Mouse (Mus musculus) kidney, adult 9 months (tissue): Measurements from ENCODE around the gene Methig1.
"Not testable (repeated sequence)": the region's sequence is repeated elsewhere in the genome, so short reads cannot be mapped to it uniquely, and the experiment has no call there.

Experiments
- DNase-seq: peaks from one replicate; pipeline ENCODE4 v3.0.0; 2022

Gene Methig1

DNA sequence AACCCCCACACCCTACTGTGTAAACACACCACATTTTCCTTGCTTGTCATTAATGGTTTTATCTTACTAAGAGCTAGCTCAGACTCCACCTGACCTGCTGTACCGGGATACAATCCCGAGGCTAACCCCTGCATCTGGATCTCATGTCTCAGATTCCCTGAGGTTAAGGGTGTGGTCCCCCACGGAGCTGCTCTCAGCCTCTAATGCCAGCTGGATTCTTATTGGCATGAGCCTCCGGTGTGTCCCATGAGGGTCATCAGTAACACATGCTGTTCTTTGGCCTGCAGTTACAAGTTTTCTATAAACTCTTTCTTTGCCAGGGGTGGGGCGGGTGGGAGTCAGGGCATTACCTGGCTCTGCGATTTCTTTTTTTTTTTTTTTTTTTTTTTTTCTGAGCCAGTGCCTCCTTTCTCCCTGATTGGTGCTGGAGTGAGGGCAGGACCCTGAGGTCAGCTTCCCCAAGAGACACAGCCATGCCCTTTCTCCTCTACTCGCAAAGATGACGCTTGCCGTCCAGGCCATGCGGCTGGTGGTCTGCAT, at the start of gene Methig1, which contains the start of gene Mettl7a2:
Gene Methig1, plus strand, starts transcription at position 439 of the 540 bp plus-strand sequence.
Gene Mettl7a2, plus strand, starts transcription at position 490 of the 540 bp plus-strand sequence.
- no peak for DNase-seq

DNA sequence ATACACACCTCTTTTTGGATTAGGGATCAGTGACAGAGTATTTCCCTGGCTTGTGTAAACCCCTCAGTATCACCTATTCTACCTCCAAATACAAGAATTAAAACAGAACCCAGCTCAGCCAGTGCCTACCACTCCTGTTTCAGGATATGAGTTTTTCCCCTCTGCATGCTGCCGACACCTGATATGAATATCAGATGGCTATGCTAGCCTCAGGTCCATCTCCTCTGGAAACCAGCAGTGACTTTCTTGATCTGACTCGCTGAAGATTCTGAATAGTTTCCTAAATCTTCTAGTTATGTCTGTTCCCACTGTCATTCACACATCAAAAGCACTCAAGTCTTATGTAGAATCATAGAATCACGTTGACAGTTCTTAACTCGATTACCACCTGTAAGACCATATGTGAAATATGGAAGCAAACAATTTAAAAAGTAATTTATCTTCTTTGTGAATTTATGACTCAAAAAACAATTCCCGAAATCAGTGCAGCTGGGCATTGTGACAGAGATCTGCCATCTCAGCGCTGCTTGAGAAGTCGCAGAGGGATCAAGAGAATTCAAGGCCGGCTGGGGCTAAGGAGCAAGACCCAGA, 49.4 kb upstream of the Methig1 start:
- no peak for DNase-seq

DNA sequence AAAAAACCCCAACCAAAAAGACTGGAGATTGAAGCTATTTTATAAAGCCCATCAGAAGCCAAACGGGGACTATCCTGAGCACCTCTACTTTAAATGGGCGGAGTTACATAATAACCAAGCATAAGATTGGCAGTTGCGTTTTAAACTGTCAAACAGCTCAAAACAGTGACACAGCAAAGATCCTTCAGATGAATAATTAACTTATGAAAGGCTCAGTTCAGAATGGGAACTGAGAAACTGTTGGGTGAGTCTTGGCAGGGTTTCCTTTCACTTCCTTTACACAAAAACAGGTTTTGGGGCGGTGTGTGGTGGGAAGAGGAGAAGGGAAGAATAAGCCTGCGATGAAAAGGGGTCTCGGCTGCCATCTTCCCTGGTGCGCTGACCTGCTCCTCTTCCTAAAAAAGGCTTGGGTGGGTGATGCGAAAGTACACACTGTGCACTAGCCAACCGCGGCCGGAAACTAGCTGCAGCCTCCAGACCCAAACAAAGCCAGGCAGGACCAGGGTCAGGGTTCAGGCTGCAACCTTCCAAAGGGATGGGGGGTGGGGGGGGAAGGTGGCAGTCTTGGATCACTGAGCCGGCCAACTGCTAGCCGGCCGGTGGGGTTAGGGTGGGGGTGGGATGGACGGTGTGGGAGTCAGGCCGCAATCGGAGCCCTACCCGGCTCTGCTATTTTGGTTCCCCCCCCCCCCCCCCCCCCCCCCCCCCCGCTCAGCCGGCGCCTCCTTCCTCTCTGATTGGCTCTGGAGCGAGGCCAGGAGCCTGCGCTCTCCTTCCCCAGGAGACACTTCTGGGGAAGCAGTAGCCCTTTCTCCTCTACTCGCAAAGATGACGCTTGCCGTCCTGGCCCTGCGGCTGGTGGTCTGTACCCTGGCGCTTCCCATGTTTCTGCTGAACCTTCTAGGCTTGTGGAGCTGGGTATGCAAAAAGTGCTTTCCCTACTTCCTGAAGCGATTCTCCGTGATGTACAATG, 48.6 kb upstream of the Methig1 start, which contains the start of gene Mettl7a1:
Gene Mettl7a1, plus strand, starts transcription at position 122 of the 973 bp plus-strand sequence.
- peak; percentile 88 for DNase-seq

DNA sequence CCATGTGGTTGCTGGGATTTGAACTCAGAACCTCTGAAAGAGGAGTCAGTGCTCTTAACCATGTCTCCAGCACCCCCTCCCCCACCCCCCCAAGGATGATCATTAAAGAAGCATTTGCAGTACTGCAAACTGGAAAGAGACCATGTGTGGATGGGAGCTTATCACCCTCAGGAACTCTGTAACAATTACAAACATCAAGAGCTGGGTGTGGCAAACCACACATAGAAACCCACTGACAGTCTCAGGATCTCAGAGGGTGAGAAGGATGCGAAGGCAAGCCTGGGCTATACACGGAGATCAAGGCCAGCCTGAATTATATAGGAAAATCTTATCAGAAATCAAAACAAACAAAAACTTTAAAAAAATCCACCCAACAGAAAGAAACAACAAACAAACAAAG, 46.7 kb upstream of the Methig1 start:
- no peak for DNase-seq

DNA sequence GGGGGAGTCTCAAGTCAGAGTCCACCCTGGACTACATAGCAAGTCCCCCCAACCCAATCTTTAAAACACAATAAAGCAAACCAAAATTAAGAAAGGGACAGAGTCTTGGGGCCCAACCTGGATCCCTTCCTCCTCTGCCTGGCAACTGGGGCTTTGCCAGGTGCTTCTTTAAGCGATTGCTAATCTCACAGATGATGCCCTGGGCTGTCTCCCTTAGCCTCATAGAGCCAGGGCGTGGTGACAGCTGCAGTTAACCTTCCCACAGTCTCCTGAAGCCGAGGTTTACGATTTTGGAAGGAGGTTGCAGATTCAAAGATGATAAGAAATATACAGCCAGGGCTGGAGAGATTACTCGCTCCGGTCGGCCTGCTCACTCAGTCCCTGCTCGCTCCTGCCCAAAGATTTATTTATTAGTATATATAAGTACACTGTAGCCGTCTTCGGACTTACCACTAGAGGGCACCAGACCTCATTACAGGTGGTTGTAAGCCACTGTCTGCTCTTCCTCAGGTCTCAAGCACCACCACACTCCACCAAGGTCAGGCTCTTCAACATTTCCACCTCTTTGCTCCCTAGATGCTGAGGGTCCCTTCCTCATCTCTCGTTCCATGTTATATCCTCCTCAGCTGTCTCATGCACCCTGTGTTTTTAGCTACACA, 45.4 kb upstream of the Methig1 start:
- peak; percentile 65 for DNase-seq

DNA sequence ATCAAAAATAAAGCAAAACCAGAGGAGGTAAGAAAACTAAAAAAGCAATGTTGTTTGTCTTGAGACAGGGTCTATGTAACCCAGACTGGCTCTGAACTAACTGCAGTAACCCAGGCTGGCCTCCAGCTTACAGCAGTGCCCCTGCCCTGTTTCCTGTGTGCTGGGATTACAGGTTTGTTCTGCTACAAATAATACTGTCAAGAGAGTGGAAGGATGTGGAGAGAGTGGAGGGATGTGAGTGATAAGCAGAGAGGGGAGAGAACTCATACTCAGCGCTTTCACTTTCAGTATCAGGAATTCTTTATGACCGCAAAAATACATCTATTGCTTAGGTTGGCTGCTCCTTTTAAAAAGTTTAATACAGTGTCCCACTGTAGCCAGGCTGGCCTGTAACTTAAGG, 40.6 kb upstream of the Methig1 start:
- DNase-seq: no peak

DNA sequence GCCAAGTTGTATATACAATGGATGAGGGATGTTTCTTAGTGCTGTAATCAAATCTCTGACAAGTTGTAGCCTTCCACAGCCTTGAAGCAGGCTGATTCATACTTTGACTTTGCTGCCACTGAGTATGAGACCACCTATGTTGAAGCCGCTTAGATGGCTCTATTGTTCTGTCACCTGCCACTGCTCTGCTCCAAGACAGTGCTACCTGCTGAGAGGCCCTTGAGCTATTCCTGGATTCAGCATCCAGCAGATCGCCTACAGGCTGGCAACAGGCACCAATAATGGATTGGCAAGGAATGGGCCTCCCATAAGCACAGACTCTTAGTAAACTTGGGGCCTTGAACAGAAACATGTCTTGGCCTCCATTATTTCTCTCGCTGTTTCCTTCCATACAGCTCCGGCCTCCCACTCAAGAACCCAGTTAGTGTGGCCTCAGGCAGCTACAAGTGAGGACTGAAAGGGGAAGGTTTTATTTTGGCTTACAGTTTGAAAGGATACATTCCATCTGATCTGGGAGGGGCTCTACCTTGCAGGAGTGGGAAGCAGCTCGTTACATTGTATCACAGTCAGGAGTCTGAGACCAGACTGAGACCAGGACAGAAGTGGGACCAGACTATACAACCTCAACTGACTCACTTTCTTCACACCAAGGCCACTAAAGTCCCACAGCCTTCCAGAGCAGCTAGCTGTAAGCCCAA, 38.4 kb upstream of the Methig1 start:
- no peak for DNase-seq

DNA sequence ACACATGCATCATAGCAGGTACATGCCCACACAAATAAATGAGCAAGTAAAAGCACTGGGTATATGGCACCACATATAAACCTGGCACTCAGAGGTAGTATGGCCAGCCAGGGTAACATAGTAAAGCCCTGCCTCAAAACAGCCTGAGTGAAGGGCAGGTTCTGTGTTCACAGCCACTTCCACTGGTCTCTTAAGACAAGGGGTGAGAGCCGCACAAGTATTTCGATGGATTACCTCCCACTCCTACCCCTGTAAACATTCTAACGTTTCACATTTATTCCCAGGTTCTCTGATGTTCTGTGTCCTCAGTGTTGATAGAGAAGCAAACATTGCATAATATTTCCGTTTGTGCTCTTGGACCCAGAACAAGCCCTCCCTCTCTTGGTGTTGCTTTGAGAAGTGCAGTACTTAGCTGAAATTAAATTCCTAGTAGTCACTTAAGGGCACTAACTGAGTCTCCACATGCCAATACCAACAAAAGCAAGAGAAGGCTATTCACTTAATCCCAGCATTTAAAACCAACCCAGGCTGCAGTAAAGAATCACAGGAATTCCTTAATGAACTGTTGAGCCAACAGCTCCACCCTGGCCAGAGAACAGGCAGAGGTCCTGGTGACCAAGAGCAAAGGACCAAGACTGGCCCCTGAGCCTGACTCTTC, 34.8 kb upstream of the Methig1 start:
- DNase-seq: peak; percentile 41

DNA sequence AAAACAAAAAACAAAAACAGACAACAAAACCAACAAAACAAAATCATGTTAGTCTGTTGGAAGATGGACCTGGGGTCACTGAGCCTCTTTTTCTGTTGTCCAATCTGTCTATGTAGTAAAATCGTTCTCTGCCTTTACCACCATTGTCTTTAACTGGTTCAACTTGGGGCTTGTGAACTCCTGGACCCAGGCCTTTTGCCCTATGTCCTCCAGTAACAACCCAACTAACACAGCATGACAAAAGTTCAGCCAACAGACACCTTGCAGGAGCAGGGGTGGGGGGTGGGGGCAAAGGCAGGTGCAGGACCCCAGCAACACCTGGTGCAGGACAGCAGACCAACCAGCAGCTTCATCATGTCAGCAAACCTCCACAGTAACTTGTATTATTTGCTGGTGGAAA, 33.1 kb upstream of the Methig1 start:
- peak; percentile 50 for DNase-seq

DNA sequence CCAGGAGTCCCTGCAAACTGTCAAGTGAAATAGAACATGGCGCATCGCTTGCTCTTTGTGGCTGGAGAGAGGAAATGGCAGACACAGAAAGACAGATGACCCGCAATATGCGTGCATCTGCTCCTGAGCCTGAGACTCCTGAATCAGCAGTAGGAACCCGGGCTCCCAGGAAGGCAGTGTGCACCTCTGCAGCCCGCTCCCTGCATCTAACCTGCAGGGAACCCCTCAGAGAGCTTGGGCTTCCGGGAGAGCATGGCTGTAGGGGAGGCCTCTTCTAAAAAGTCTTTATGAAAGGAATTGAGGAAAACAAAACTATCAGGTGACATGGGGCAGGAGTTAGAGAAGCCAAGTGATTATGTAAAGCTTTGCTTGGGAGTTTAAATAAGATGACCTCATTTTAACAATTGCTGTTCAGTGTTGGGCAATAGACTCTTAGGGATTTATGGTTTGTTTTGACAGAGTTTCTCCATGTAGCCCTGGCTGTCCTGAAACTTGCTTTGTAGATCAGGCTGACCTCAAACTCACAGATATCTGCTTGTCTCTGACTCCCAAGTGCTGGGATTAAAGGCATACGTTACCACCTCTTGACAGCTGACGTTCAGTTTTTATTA, 32.5 kb upstream of the Methig1 start:
- DNase-seq: peak; percentile 45

DNA sequence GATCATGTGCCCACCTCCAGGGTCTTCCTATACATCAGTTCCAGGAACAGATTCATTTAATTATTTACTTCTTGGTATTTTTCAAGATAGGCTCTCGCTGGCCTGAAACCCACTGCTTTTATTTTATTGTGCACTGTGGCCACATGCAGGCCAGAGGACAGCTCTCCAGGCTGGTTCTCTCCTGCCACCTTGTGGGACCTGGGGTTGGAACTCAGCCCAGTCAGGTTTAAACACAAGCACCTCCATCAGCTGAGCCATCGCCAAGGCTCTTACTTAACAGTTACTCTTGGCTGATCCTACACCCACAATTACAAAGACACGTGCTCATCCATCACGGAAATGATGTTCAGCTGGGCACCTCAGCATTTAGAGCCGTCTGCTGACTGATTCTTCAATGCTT, 31.8 kb upstream of the Methig1 start:
- peak; percentile 92 for DNase-seq

DNA sequence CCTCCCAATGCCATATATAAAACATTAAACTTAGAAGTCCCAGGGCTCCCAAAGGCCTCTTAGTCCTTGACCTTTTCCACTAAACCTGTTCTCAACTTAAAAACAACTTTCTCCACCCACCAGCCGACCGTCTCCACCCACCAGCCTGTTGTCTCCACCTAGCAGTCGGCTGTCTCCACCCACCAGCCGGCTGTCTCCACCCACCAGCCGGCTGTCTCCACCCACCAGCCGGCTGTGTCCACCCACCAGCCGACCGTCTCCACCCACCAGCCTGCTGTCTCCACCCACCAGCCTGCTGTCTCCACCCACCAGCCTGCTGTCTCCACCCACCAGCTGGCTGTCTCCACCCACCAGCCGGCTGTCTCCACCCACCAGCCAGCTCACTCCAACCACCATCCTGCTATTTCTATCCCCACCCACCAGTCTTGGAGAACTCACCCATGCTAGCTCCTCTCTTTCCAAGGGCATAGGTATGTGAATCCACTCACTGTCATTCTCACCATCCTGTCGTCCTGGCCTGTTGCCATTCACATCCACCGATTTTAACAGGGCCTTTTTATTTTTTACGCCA, 28.8 kb upstream of the Methig1 start:
- no peak for DNase-seq

DNA sequence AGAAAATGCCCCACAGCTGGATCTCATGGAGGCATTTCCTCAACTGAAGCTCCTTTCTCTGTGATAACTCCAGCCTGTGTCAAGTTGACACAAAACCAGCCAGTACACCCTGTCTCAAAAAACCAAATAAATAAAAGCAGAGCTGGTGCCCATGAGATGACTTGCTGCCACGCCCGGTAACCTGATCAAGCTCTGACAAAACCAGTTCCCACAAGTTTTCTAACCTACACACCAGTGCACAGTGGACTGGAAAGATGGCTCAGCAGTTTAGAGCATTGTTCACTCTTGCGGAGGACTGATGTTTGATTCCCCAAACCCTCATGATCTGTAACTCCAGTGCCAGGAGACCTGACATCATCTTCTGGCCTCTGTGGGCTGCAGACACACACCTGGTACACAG, 27.7 kb upstream of the Methig1 start:
- DNase-seq: no peak

DNA sequence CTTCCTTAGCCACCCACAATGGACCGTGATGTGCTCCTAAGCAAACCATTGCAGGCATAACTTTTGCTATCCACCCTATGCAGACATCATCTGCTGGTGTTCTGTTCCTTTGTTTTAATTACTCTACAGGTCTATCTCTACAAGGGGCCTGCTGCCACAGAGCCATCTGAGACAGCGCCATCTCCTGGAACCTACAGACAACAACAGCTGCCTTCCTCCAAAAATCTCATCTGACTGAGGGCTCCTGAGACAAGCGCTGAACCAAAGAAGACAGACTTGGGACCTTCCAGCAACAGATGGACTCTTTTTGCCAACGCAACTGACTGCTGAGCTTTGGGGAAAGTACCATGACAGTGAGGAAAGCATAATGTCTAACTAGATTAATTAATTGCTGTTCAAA, 24.9 kb upstream of the Methig1 start:
- peak; percentile 57 for DNase-seq

DNA sequence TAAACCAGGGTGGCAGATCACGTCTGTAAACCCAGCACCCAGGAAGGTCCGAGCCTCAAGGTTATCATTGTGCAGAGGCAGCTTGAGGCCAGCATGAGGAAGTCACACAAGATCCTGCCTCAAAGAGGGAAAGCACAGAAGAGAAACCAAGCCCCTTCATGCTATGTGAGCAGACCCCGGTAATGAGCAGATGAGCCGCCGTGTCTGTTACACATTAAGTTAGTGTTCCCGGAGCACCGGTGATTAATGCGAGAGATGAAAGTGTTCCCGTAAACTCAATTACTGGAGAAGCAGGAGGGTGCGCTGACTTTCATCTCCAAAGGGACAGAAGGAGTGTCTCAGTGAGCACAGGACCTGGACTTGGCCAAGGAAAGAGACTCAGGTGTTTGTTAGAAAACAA, 23.6 kb upstream of the Methig1 start:
- DNase-seq: not testable (repeated sequence)

DNA sequence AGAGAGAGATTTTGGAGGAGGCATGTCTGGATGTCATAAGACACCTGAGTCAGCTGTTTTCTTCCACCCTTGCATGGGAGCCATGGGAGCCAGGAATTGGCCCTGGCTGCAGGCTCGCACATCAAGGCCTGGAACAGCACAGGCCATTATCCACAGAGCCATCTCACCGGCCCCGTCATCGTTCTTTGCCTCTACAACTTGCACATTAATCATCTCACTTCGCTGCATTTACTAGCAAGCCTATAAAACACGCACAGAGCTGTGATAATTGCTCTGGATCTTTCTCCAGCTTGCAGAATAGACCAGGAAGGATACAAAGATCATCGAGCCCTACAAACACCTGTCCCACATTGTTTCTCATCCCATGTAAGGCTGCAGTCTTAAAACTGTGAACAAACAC, 22.2 kb upstream of the Methig1 start:
- no peak for DNase-seq

DNA sequence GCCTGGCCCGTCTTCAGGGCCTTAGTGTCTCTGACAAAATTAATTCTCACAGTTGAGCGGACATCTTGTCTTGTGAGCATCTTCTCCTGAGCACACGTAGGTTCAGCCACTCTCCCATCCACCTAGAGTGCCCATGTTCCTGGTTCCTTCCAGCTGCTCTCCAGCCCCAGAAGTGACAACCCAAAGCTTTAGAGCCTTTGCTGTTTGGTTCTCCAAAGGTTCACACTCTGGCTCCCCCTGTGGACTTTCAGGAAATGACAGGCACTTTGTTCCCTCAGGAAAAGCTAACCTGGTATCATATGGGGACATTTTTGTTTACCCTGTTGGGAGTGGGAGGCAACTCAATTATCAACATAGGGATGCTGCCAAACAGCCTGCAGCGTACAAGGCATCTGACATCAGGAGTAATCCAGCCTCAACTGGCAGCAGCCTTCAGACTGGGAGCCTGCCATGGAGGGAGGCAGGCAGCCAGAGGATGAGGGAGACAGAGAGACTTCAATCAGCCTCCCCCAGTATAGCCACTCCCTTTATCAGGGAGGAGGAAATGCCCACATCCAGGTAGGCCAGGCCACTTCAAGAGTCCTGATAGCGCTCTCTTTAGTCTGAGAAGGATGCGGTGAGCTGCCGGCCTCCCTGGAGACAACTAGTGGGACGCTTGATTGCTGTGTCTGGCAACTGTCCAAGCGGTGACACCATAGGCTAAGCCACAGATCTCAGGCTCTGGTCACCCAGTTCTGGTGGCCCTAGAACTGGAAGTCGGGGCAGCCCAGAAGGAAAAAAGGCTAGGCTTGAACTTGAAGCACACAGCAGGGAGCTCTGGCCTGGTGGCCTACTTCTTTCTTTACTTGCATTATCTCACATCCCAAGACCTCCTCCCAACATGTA, 20.6 kb upstream of the Methig1 start:
- DNase-seq: not testable (repeated sequence)

DNA sequence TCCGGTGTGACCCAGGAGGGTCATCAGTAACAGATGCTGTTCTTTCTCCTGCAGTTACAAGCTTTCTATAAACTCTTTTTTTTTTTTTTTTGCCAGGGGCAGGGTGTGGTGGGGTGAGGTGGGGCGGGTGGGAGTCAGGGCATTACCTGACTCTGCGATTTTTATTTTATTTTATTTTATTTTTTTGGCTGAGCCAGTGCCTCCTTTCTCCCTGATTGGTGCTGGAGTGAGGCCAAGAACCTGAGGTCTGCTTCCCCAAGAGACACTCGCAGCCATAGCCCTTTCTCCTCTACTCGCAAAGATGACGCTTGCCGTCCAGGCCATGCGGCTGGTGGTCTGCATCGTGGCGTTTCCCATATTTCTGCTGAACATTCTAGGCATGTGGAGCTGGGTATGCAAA, 18.3 kb upstream of the Methig1 start, which contains the start of gene Mettl7a3:
Gene Mettl7a3, plus strand, starts transcription at position 301 of the 400 bp plus-strand sequence.
- no peak for DNase-seq

DNA sequence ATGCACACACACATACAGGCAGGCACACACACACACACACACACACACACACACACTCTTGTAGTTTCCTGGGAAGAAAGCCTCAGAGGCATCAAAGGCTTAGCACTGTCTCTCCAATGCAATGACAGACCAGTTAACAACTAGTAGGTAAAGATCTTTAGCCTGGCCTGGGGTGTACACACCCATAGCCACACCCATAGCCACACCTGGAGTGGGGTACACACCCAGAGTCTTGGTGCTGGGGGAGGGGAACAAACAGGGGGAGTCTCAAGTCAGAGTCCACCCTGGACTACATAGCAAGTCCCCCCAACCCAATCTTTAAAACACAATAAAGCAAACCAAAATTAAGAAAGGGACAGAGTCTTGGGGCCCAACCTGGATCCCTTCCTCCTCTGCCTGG, 15.6 kb upstream of the Methig1 start:
- not testable (repeated sequence) for DNase-seq

DNA sequence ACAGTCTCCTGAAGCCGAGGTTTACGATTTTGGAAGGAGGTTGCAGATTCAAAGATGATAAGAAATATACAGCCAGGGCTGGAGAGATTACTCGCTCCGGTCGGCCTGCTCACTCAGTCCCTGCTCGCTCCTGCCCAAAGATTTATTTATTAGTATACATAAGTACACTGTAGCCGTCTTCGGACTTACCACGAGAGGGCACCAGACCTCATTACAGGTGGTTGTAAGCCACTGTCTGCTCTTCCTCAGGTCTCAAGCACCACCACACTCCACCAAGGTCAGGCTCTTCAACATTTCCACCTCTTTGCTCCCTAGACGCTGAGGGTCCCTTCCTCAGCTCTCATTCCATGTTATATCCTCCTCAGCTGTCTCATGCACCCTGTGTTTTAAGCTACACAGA, 15.1 kb upstream of the Methig1 start:
- peak; percentile 84 for DNase-seq
